Mouse (Mus musculus): Measurements from ENCODE around the gene Zzz3.

DNA sequence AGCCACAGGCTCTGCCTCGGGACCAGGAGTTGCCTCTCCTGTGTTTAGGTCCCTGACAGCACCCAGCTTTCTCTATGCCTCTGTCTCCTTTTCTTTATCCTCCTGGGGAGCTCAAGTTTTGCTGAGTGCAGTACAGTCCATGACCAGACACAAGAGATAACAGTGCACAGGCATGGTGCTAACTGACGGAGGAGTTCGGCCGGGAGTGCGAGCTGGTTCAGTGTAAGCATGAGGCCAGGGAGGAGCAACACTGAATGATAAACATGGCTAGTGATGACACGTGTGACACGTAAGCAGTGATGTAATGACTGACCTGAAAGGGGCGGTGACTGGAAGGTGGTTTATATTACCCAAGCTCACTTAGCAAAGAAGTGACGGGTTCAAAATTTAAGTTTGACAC lies 71.6 kb downstream of the Zzz3 start:
- TF ChIP-seq CTCF (IDR thresholded peaks at IDR 0.05; ENCODE audit: borderline replicate concordance, control insufficient read depth, extremely low read depth, insufficient read depth, low read length, poor library complexity) (no peak), POLR2A (IDR thresholded peaks at IDR 0.05; ENCODE audit: control insufficient read depth, extremely low read depth, insufficient read depth, low read length, poor library complexity) (no peak)
